Comparison of ENCODE assay signal across 8 mouse cellular contexts in the genomic region with DNA sequence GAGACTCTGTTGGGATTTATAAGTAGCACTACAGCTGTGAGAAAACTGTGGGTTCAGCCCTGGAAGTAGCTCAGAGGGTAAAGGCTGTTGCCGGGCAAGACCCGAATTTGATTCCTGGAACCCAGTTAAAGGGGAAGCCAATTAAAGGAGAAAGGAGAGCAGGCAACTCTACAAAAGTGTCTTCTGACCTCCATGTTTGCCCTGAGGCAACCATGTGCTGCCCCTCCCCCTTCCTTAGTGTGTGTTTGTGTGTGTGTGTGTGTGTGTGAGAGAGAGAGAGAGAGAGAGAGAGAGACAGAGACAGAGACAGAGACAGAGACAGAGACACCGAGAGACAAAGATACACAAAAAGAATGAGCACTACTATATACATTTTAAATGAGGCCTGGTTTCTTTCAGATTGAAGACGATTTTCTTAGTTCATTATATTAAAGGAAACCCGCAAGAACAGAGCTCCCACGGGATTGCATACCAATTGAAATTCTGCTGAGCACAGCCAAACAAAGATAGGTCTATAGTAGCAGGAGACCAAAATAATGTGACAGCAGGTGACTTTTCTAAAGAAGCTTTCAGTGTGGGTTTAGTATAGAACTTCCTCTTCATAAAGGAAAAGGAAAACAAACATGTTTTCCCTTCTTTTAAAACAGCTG. TPM values are rescaled to one million over a fixed set of nuclear protein-coding genes. Genes with fewer than 3 reads are reported as not detected.
A peak's percentile ranks its signal among the peaks of the same experiment; 100 is the strongest.
DNase-seq lines count a peak whose midpoint lies in the region; ATAC-seq and TF ChIP-seq lines count a peak whose summit lies in the region.

No protein-coding gene starts in this region.

- H3K4me1 ChIP-seq in embryonic facial prominence, embryonic 13.5 days = peaks cover 19% of the 10 kb centered on the region
- no peaks in the 10 kb centered on the region for H3K4me1 ChIP-seq in hindbrain, postnatal 0 days (ENCODE audit: insufficient read depth, low read length)
- H3K4me1 ChIP-seq in liver, embryonic 14.5 days (replicated peaks; ENCODE audit: control insufficient read depth in 2 of 2, insufficient read depth in 2 of 2, low read length in 1 of 2) = peaks cover 0 to 7% of the 10 kb centered on the region in 2 experiments; a peak in 3 of 4 replicates

- TF ChIP-seq CTCF in layer of hippocampus, adult 2 months (conservative IDR thresholded peaks at IDR 0.05) = no peak
- TF ChIP-seq CTCF in hindbrain, postnatal 0 days (IDR thresholded peaks at IDR 0.05; ENCODE audit: low read depth) = no peak
- TF ChIP-seq CTCF in liver, embryonic 14.5 days (IDR thresholded peaks at IDR 0.05; ENCODE audit: low read depth) = no peak

- H3K27me3 ChIP-seq in embryonic facial prominence, embryonic 13.5 days = no peaks in the 10 kb centered on the region
- no peaks in the 10 kb centered on the region for H3K27me3 ChIP-seq in hindbrain, postnatal 0 days (ENCODE audit: insufficient read depth, low read length)
- H3K27me3 ChIP-seq in liver, embryonic 14.5 days (ENCODE audit: control insufficient read depth, insufficient read depth, low read length) = no peaks in the 10 kb centered on the region

- ATAC-seq in embryonic facial prominence, embryonic 13.5 days (ENCODE audit: insufficient number of reproducible peaks, insufficient read depth, low FRiP score, low TSS enrichment, low read depth) = no peak; the same call in 1 of the 2 replicates
- ATAC-seq in hindbrain, postnatal 0 days = peak; percentile 63
- peak; percentile 56 for ATAC-seq in liver, embryonic 14.5 days (ENCODE audit: insufficient read depth)

- H3K9ac ChIP-seq in embryonic facial prominence, embryonic 13.5 days = 0 out of 2 replicates have a peak overlapping the region, but pooled peaks have one; percentile 58
- no peak overlapping the region for H3K9ac ChIP-seq in hindbrain, postnatal 0 days (replicated peaks; ENCODE audit: low read length)
- H3K9ac ChIP-seq in liver, embryonic 14.5 days (replicated peaks) = peak overlapping the region; percentile 38; the same call in 1 of the 2 replicates

- peak overlapping the region; percentile 52 for H3K4me3 ChIP-seq in layer of hippocampus, adult 2 months
- H3K4me3 ChIP-seq in embryonic facial prominence, embryonic 13.5 days = peak overlapping the region; percentile 43
- peak overlapping the region; percentile 36 for H3K4me3 ChIP-seq in hindbrain, postnatal 0 days (ENCODE audit: low read length)
- H3K4me3 ChIP-seq in liver, embryonic 14.5 days (ENCODE audit: insufficient read depth in 1 of 2, low read depth in 2 of 2, low read length in 2 of 2) = peak overlapping the region; percentile 3 to 53; a peak in 2 of 4 replicates

- 13% methylated on average over 6 of the region's 6 CpGs for WGBS in embryonic facial prominence, embryonic 13.5 days
- 12% methylated on average over 6 of the region's 6 CpGs for WGBS in hindbrain, postnatal 0 days
- 16% methylated on average over 6 of the region's 6 CpGs for WGBS in liver, embryonic 14.5 days (ENCODE audit: insufficient replicate concordance)

- 0 out of 2 replicates have a peak, but pooled peaks have one; percentile 3 for TF ChIP-seq EP300 in liver, embryonic 14.5 days (IDR thresholded peaks at IDR 0.05; ENCODE audit: low read depth)

- H3K27ac ChIP-seq in layer of hippocampus, adult 2 months = peak overlapping the region; percentile 93
- peak overlapping the region; percentile 84 for H3K27ac ChIP-seq in embryonic facial prominence, embryonic 13.5 days
- peak overlapping the region; percentile 71 for H3K27ac ChIP-seq in hindbrain, postnatal 0 days
- peak overlapping the region; percentile 7; the same call in 1 of the 2 replicates for H3K27ac ChIP-seq in liver, embryonic 14.5 days

- no peak for DNase-seq in layer of hippocampus, adult 2 months (ENCODE audit: low spot score in 2 of 2)
- DNase-seq in layer of hippocampus, postnatal 14 days (ENCODE audit: low spot score in 2 of 2) = no peak
- DNase-seq in hindbrain, postnatal 0 days (ENCODE audit: low spot score) = peak; percentile 49
- no peak for DNase-seq in liver, embryonic 14.5 days (ENCODE audit: low read depth in 3 of 3, low spot score in 3 of 3)
- peak; percentile 26 for DNase-seq in thymus, postnatal 25 days
- no peak for DNase-seq in left cerebral cortex, adult 11 months (ENCODE audit: low spot score)
- no peak for DNase-seq in urinary bladder, postnatal 14 days (ENCODE audit: low spot score)

- H3K9me3 ChIP-seq in embryonic facial prominence, embryonic 13.5 days = no peaks in the 10 kb centered on the region
- H3K9me3 ChIP-seq in hindbrain, postnatal 0 days (ENCODE audit: low read length) = no peaks in the 10 kb centered on the region
- no peaks in the 10 kb centered on the region for H3K9me3 ChIP-seq in liver, embryonic 14.5 days (ENCODE audit: control insufficient read depth, low read length)

- H3K36me3 ChIP-seq in embryonic facial prominence, embryonic 13.5 days = no peaks in the 10 kb centered on the region
- H3K36me3 ChIP-seq in hindbrain, postnatal 0 days (ENCODE audit: insufficient read depth, low read length) = no peaks in the 10 kb centered on the region
- H3K36me3 ChIP-seq in liver, embryonic 14.5 days (replicated peaks; ENCODE audit: control insufficient read depth, insufficient read depth, low read depth) = no peaks in the 10 kb centered on the region

- peak overlapping the region; percentile 59 for H3K4me2 ChIP-seq in embryonic facial prominence, embryonic 13.5 days
- peak overlapping the region; percentile 51 for H3K4me2 ChIP-seq in hindbrain, postnatal 0 days (ENCODE audit: low read depth, low read length)
- H3K4me2 ChIP-seq in liver, embryonic 14.5 days (ENCODE audit: low read depth) = peak overlapping the region; percentile 58

RNA-seq across cellular contexts. Expression of gene Selenop, which starts 1.8 kb away (rescaled TPM):
- total RNA-seq in layer of hippocampus, adult 2 months (2021) = 100 to 1,000 TPM; 292 to 295 TPM
- total RNA-seq in layer of hippocampus, postnatal 14 days (2021) = 100 to 1,000 TPM; 337 to 401 TPM
- 87.2 and 102 TPM in 2 replicates for polyA plus RNA-seq in embryonic facial prominence, embryonic 13.5 days (2015; fragmentation: Nextera tagmentation; extraction: Ambion mirVana)
- 319 and 356 TPM in 2 replicates for total RNA-seq in hindbrain, postnatal 0 days (2014; rRNA removed)
- 283 and 310 TPM in 2 replicates for polyA plus RNA-seq in hindbrain, postnatal 0 days (2015; fragmentation: Nextera tagmentation; extraction: Ambion mirVana)
- 205 and 242 TPM in 2 replicates for polyA plus RNA-seq in liver, embryonic 14.5 days (2012; rRNA removed)
- polyA plus RNA-seq in liver, embryonic 14.5 days (2014; fragmentation: Nextera tagmentation; extraction: Ambion mirVana) = 465 and 470 TPM in 2 replicates

RNA-seq across cellular contexts. Expression of gene Ccdc152, which starts 33.2 kb away (rescaled TPM):
- total RNA-seq in layer of hippocampus, adult 2 months (2021) = not detected
- total RNA-seq in layer of hippocampus, postnatal 14 days (2021) = not detected
- 0.34 TPM in 1 of 2 replicates, not detected in the other for polyA plus RNA-seq in embryonic facial prominence, embryonic 13.5 days (2015; fragmentation: Nextera tagmentation; extraction: Ambion mirVana)
- not detected in 2 replicates for total RNA-seq in hindbrain, postnatal 0 days (2014; rRNA removed)
- 0.55 and 0.64 TPM in 2 replicates for polyA plus RNA-seq in hindbrain, postnatal 0 days (2015; fragmentation: Nextera tagmentation; extraction: Ambion mirVana)
- polyA plus RNA-seq in liver, embryonic 14.5 days (2012; rRNA removed) = 0.90 and 2.7 TPM in 2 replicates
- 0.56 and 0.95 TPM in 2 replicates for polyA plus RNA-seq in liver, embryonic 14.5 days (2014; fragmentation: Nextera tagmentation; extraction: Ambion mirVana)

Comparison
In these comparisons a context has a peak if more than half of its experiments do, and no peak if none do; other contexts are left out.
1. DNase-seq: peak in hindbrain, postnatal 0 days (single experiment) and thymus, postnatal 25 days (single experiment); none in layer of hippocampus, adult 2 months (0 of 2), layer of hippocampus, postnatal 14 days (0 of 2), liver, embryonic 14.5 days (0 of 3), left cerebral cortex, adult 11 months (single experiment) and urinary bladder, postnatal 14 days (single experiment).
2. H3K27ac ChIP-seq: peak in every context shown above with its lines; median percentile 93 in layer of hippocampus, adult 2 months; 84 in embryonic facial prominence, embryonic 13.5 days; 71 in hindbrain, postnatal 0 days; 7 in liver, embryonic 14.5 days.
3. Peak in every context shown above with its lines, with median percentiles within 50 percentile points of each other: H3K4me3 ChIP-seq and H3K4me2 ChIP-seq.